Mouse (Mus musculus) layer of hippocampus, postnatal 10 days (tissue): Measurements from ENCODE around the gene Mast4. TPM values are rescaled to one million over a fixed set of nuclear protein-coding genes. Genes with fewer than 3 reads are reported as not detected.

Source experiments
- DNase-seq, 2 experiments: peaks; one replicate each; pipeline ENCODE4 v3.0.0; 2021; ENCODE audit warnings: low spot score in 2 of 2
- total RNA-seq, 2 experiments: library from RNA; stranded (reverse); gene quantifications; 2 replicates each; pipeline ENCODE4 v1.2.3; 2021

Mast4 gene
- total RNA-seq, 2 experiments from 2014 or later = 37.9 to 39.3 TPM

DNA sequence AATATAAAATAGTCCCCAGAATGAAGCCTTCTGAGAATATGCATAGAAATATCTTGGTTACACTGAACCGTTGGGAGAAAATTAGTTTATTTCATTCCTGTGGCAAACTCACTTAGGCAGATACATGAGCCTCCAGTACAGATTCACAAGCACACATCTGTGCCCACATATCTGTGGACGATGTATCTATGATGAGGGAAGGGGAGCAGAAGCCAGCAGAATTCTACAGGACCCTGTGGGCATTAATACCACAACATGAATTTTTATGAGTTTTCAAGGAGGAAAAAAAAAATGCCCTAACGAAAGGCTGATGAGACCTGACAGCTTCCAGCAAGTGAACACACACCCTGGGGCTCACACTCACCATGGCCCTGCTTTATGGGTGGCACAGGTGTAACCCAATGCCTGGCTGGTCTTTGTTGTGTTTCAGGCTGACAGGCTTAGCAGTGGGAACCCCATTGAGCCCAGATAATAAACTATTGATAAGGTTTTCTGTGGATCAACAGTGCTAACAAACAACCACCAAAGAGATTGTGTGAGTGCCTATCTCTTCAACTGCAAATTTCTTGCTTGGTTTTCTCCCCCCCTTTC lies 17.4 kb downstream of the Mast4 start:
- no peak for DNase-seq

DNA sequence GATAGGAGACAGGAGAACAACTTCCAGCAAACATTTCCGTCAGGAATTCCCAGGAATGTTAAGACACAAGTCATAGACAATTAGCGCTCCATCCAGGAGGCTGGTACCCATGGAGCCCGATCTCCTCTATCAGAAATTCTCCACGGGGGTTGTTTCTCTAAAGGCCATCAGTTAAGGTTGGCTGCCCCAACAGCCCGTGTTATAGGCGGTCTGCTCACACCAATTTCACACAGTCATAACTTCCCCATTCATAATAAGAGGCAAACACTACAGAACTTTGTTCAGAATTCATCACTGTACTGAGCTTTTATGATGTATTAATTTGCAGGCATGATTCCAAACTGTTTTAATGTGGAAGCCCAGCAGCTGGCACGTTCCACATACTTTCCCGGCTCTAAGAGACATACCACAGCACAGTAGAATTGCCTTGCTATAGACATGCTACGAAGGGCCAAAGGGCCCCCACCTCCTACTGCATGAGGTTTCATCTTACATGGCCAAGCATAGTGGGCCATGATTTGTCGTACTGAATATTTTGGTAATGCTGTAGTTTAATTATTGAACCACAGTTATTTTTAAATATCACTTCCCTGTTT lies 19.1 kb downstream of the Mast4 start:
- DNase-seq = no peak

DNA sequence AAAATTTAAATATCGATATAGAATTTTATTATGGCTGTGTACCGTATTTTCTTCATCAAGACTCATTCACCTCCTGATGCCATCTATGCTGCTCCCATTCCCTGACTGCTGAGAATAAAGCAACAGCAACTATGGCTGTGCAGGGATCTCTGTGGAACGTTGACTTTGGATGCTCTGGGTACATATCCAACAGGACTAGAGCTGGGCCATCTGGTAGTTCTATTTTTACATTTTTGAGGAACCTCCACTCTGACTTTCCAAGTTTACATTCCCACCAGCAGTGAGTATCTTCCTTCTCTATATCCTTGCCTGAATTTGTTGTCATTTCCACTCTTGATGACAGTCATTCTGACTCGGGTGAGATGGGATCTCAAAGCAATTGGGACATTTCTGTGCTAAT lies 26.0 kb downstream of the Mast4 start:
- no peak for DNase-seq

DNA sequence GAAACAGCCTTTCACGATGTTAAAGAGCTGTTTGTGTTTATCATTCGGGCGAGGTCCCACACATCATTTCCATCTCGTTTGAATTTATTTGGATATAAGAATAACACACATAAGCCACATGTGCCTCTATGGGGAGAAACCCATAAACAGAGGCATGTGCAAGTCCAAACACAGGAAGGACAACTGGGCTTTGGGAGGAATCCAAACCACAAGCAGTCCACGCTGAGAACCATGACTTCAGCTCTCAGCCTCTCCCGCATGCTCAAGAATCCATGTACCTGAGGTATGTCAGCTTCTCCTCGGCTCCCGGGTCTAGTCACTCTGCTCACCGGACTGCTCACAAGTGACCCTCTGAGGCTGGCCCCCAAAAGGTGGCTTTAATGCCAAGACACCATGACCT lies 30.5 kb downstream of the Mast4 start:
- DNase-seq = no peak

- no peak for DNase-seq
Observed at GRCm38 (mm10) chr13:103302508-103302907, 31.8 kb downstream of the Mast4 start.

DNA sequence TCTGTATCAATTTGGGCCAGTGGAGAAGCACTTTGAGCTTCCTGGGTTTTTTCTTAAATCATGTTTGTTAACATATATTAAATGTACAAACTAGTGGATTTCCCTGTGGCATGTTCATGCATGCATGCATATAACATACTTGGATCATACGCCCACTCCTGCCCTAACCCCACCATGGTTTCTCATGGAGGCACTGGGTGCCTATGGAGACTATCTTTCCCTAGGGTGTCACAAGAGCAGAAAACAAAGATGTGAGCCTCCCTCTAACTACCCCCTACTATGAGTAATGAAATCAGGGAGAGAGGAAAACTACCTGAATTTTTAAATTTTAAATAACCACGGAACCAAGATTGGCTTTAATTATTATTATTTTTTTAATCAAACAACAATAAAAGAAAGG lies 32.2 kb downstream of the Mast4 start:
- DNase-seq = no peak

DNA sequence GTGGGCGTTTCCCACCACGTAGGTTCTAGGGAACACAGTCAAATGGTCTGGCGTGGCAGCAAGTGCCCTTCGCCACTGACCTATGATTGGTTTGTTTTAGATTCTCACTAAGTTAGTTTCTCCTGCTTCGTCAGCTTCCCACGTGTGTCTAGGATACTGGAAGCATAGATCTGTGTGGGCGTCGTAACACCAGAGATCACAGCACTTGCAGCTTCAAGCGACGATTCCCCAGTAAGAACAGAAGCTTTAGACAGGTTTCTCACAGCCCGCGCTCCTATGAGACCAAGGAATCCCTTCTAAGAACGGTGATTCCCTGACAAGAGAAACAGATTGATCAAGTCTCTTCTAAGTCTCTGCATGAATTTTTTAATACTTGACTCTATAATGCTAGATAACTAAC lies 39.9 kb downstream of the Mast4 start:
- DNase-seq = no peak

- no peak for DNase-seq
Observed at GRCm38 (mm10) chr13:103293121-103293520, 41.2 kb downstream of the Mast4 start.

- no peak for DNase-seq
Observed at GRCm38 (mm10) chr13:103291098-103291497, 43.2 kb downstream of the Mast4 start.

DNA sequence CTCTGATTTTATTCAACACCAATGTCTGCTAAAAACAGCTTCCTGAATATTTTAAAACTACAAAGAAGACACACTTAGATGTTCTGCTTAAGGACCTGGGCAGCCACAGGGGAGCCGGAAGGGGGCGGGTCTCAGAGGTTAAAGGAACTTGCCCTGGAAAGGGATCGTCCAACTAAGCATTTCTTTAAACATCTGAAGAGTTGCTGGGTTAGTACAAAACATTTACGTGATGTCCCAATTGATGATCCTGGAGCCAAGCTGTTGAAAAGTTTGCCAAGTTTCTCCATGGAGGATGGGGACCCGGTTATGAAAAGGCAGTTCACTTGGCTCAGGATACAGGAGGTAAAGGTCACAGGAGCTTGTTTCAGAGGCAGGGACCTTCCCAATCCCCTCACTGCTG lies 48.5 kb downstream of the Mast4 start:
- DNase-seq = no peak

DNA sequence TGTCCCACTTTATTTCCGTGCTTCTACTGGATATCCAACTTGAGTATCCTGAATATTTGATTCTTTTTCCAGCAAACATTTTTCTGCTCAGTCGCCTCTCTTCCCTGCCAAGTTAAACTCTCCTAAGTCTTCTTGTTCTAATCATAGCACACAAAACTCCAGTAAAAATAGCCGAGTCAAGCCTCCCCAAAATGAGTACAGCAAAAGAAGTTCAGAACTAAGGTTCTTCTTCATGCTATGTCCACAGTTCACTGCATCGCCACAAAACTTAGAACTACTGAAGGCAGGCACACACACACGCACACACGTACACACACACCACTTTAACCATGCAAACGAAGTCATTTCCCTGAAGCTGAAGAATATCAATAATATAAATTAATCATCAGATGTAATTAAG lies 49.3 kb downstream of the Mast4 start:
- DNase-seq = no peak

GRCm38 (mm10) chr13:103270856-103271391 lies 63.4 kb downstream of the Mast4 start:
- no peak for DNase-seq

GRCm38 (mm10) chr13:103262707-103263106 lies 71.6 kb downstream of the Mast4 start:
- no peak for DNase-seq

GRCm38 (mm10) chr13:103262061-103262460 lies 72.2 kb downstream of the Mast4 start:
- no peak for DNase-seq

DNA sequence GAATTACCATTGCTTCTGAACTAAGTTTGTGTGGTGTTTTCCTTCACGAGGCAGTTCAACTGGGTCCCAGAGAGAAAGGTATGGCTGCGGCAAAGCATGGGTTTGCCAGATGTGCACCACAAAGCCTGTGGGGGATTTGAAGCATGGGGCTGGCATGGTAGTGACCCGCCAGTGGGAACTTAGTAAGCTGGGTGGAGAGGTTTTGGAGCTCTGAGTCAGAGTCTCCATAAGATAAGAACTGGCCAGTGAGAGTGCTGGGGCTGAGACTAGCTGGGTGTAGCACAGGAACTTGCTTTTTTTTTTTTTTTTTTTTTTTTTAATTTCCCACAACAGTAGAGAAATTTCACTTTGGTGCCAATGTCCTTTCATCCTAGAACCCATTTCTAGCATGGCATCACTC lies 73.9 kb downstream of the Mast4 start:
- no peak for DNase-seq

- DNase-seq = no peak
Observed at GRCm38 (mm10) chr13:103258106-103258505, 76.2 kb downstream of the Mast4 start.

DNA sequence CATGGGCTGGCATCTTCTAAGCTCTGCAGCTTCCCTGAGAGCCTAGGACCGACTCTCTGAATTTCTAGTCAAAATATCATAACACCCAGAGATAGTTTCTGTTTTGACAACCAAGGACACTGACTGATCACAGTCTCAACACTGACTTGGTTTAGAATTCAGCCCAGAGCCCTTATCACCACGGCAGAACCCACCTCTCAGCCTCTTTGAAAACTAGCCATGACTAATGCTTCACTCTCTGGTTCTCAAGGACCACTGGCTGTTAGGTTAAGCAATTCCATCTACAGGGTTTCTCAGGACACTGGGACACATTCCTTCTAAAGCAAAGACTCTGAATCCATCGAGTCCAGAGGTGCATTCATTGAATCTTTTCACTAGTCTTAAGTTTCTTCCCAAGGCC lies 79.4 kb downstream of the Mast4 start:
- DNase-seq = no peak

DNA sequence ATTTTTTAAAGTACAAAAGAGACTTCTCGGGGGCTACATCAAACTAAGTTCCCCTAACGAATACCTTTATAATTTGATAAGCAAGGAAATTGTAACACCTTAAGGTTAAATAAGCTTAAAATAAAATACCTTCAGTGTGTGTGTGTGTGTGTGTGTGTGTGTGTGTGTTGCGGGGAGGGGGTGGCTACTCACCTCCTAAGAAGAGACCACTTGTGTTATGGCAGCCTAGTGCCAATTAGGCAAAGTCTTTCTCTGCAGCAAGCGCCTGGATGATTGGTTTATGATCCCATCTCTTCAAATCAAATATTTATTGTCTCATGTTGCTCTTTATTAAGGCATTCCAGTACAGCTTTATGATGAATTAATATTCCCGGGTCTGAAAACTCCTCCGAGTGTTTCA lies 81.2 kb downstream of the Mast4 start:
- DNase-seq = no peak

GRCm38 (mm10) chr13:103248102-103249054 lies 85.9 kb downstream of the Mast4 start:
- no peak for DNase-seq

- no peak for DNase-seq
Observed at GRCm38 (mm10) chr13:103246973-103247718, 87.2 kb downstream of the Mast4 start.

GRCm38 (mm10) chr13:103245431-103245830 lies 88.9 kb downstream of the Mast4 start:
- no peak for DNase-seq
